Mouse (Mus musculus): ENCODE data around the gene Mcam. TPM values are rescaled to one million over a fixed set of nuclear protein-coding genes. Genes with fewer than 3 reads are reported as not detected.
"Not testable (repeated sequence)": the region's sequence is repeated elsewhere in the genome, so short reads cannot be mapped to it uniquely, and the experiment has no call there.

Mcam gene
- polyA plus RNA-seq, 1 experiment from 2014 or later = 12.9 TPM

DNA sequence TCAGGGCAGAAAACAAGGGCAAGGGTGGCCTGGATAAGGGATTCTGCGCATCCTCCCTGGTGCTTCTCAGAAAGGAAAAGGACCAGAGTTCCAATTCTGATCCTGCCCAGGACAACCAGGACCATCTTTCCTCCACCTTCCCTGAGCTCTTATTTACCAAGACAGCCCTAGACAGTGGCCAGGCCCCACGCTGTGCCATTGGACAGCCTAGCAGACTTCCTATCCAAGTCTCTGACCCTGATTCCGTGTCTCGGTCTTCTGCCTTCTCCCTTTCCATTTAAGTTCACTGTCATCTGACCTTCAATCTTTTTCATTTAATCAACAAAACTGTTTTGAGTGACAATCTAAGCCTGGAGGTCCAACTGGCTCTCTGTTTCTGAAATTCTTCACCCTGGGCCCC lies 27.7 kb upstream of the Mcam start:
- 76% methylated on average over 4 of the region's 4 CpGs for WGBS
- Histone ChIP-seq H3K4me1 (replicated peaks; ENCODE audit: control insufficient read depth, insufficient read depth, low read length) (peaks cover 25% of the 10 kb centered on the region), H3K9me3 (ENCODE audit: control insufficient read depth, low read length) (no peaks in the 10 kb centered on the region), H3K36me3 (ENCODE audit: control insufficient read depth, insufficient read depth, low read length) (no peaks in the 10 kb centered on the region; the same call in 1 of the 2 replicates), H3K4me3 (ENCODE audit: low read depth, low read length) (no peak overlapping the region), H3K27me3 (ENCODE audit: control insufficient read depth, insufficient read depth, low read length) (no peaks in the 10 kb centered on the region), H3K9ac (ENCODE audit: low read length) (no peak overlapping the region; the same call in 1 of the 2 replicates), H3K4me2 (ENCODE audit: low read depth, low read length, severe bottlenecking) (no peak overlapping the region), H3K27ac (ENCODE audit: low read depth, low read length) (no peak overlapping the region)
- no peak for ATAC-seq (replicated peaks; ENCODE audit: low FRiP score)
- no peak for DNase-seq (ENCODE audit: low spot score)

DNA sequence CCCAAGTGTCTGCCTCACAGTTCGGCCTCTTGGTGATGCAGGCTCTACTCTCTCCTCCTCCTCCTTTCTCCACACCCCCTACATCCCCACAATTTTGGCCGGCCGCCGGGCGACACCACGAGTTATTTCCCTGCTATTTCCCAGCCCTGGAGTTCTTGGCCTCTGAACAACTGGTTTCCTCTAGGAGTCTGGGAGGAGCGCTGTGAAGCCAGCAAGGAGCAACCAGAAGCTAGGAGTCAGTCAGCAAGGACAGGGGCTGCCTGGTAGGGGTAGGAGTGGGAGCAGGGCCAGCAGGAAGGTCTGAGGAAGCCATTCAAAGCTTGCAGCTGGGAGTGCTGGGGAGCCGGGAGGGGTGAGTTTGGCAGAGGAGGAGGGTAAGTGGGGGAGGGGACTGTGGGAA lies 27.2 kb upstream of the Mcam start, which contains the start of gene C1qtnf5:
Gene C1qtnf5 (plus strand): TSS at position 136 of the 400 bp plus-strand sequence.
- peaks cover 25% of the 10 kb centered on the region for H3K4me1 ChIP-seq (replicated peaks; ENCODE audit: control insufficient read depth, insufficient read depth, low read length)
- peak within 1 kb of the TSS; percentile 18; the same call in 1 of the 2 replicates for H3K4me2 ChIP-seq (ENCODE audit: low read depth, low read length, severe bottlenecking)
- DNase-seq (ENCODE audit: low spot score) = no peak
- H3K9me3 ChIP-seq (ENCODE audit: control insufficient read depth, low read length) = no peaks in the 10 kb centered on the region
- no peak within 1 kb of the TSS for H3K27ac ChIP-seq (ENCODE audit: low read depth, low read length)
- 31% methylated on average over 8 of the region's 8 CpGs for WGBS
- no peaks in the 10 kb centered on the region for H3K27me3 ChIP-seq (ENCODE audit: control insufficient read depth, insufficient read depth, low read length)
- H3K9ac ChIP-seq (ENCODE audit: low read length) = peak within 1 kb of the TSS; percentile 0
- H3K4me3 ChIP-seq (ENCODE audit: low read depth, low read length) = no peak within 1 kb of the TSS
- no peaks in the 10 kb centered on the region; the same call in 1 of the 2 replicates for H3K36me3 ChIP-seq (ENCODE audit: control insufficient read depth, insufficient read depth, low read length)
- ATAC-seq (replicated peaks; ENCODE audit: low FRiP score) = no peak

DNA sequence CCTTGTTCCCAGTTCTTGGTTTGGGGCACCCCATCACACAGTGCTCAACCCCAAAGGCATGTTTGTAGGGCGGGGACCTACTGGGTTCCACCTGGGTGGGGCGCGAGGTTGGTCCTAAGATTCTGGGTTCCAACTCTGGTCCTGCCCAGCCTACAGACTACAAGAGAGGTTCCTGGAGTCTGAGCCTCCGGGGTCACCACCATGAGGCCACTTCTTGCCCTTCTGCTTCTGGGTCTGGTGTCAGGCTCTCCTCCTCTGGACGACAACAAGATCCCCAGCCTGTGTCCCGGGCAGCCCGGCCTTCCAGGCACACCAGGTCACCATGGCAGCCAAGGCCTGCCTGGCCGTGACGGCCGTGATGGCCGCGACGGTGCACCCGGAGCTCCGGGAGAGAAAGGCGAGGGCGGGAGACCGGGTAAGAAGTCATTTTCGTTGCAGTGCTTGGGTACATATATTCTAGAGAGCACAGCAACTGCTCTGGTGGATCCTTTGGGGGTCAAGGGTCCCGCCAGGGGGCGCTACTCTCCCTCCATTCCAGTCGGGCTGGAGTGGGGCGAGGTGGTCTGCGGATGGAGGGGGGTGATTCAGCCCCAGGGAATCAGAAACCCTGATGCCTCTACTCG lies 26.6 kb upstream of the Mcam start:
- DNase-seq (ENCODE audit: low spot score) (peak; percentile 82), ATAC-seq (replicated peaks; ENCODE audit: low FRiP score) (no peak)

DNA sequence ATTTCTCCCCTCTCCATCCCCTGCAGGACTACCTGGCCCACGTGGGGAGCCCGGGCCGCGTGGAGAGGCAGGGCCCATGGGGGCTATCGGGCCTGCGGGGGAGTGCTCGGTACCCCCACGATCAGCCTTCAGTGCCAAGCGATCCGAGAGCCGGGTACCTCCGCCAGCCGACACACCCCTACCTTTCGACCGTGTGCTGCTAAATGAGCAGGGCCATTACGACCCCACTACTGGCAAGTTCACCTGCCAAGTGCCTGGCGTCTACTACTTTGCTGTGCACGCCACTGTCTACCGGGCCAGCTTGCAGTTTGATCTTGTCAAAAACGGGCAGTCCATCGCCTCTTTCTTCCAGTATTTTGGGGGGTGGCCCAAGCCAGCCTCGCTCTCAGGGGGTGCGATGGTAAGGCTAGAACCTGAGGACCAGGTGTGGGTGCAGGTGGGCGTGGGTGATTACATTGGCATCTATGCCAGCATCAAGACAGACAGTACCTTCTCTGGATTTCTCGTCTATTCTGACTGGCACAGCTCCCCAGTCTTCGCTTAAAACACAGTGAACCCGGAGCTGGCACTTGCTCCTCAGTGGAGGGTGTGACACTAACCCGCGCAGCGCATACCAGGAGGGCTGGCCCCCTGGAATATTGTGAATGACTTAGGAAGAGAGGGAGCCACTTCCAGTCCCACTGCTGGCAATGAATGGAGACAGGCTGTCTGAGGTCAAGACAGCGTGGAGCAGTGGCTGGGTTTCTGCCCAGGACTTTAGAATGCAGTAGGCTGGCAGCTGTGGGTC lies 25.8 kb upstream of the Mcam start:
- H3K9me3 ChIP-seq (ENCODE audit: control insufficient read depth, low read length) = no peaks in the 10 kb centered on the region
- ATAC-seq (replicated peaks; ENCODE audit: low FRiP score) (no peak), DNase-seq (ENCODE audit: low spot score) (no peak)
- no peak overlapping the region; the same call in 1 of the 2 replicates for H3K9ac ChIP-seq (ENCODE audit: low read length)
- H3K36me3 ChIP-seq (ENCODE audit: control insufficient read depth, insufficient read depth, low read length) = no peaks in the 10 kb centered on the region; the same call in 1 of the 2 replicates
- H3K4me1 ChIP-seq (replicated peaks; ENCODE audit: control insufficient read depth, insufficient read depth, low read length) = peaks cover 25% of the 10 kb centered on the region
- 84% methylated on average over 31 of the region's 31 CpGs for WGBS
- H3K4me3 ChIP-seq (ENCODE audit: low read depth, low read length) = no peak overlapping the region
- no peak overlapping the region for H3K4me2 ChIP-seq (ENCODE audit: low read depth, low read length, severe bottlenecking)
- H3K27me3 ChIP-seq (ENCODE audit: control insufficient read depth, insufficient read depth, low read length) = no peaks in the 10 kb centered on the region
- H3K27ac ChIP-seq (ENCODE audit: low read depth, low read length) = no peak overlapping the region

More for the DNA sequence above, 26.6 kb upstream of the Mcam start:
- H3K4me3 ChIP-seq (ENCODE audit: low read depth, low read length) = no peak overlapping the region
- WGBS = 31% methylated on average over 25 of the region's 25 CpGs
- H3K27me3 ChIP-seq (ENCODE audit: control insufficient read depth, insufficient read depth, low read length) = no peaks in the 10 kb centered on the region
- H3K4me1 ChIP-seq (replicated peaks; ENCODE audit: control insufficient read depth, insufficient read depth, low read length) = peaks cover 25% of the 10 kb centered on the region
- H3K36me3 ChIP-seq (ENCODE audit: control insufficient read depth, insufficient read depth, low read length) = no peaks in the 10 kb centered on the region; the same call in 1 of the 2 replicates
- peak overlapping the region; percentile 0; the same call in 1 of the 2 replicates for H3K9ac ChIP-seq (ENCODE audit: low read length)
- no peaks in the 10 kb centered on the region for H3K9me3 ChIP-seq (ENCODE audit: control insufficient read depth, low read length)
- peak overlapping the region; percentile 18; the same call in 1 of the 2 replicates for H3K4me2 ChIP-seq (ENCODE audit: low read depth, low read length, severe bottlenecking)
- H3K27ac ChIP-seq (ENCODE audit: low read depth, low read length) = no peak overlapping the region

DNA sequence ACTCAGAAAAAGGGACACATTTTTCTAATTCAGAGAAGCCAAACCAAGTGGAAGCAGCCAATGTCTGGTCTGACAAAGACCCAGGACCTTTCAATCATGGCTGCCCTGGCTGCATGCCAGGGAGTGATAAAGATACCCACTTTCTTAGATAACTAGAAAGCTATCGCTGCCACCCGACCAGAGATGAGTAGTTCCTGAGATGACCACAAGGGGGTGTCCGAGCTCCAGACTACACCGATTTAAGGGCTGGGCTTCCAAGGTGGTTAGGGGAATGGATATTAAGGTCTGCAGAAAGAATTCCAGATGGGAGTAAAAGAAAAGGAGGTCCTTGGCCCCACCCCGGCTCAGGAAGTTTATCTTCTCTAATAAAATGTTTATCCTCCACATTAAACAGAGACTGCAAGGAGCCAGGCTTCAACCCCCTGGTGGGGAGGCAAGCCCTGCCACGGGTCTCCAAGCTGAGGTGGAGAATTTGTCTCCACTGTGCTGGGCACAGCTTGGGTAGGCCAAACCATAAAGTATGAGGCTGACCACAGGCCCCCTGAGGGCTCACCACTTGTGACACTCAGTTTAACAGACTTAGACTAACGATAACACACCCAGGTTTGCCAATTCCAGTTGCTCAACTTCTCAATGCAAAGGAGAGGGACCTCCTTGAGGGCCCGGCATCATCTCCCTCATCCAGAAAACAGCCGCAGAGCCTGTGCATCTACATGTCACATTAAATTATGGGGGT lies 24.7 kb upstream of the Mcam start:
- no peak overlapping the region; the same call in 1 of the 2 replicates for H3K9ac ChIP-seq (ENCODE audit: low read length)
- DNase-seq (ENCODE audit: low spot score) (peak; percentile 87), ATAC-seq (replicated peaks; ENCODE audit: low FRiP score) (no peak)
- no peaks in the 10 kb centered on the region; the same call in 1 of the 2 replicates for H3K36me3 ChIP-seq (ENCODE audit: control insufficient read depth, insufficient read depth, low read length)
- H3K27me3 ChIP-seq (ENCODE audit: control insufficient read depth, insufficient read depth, low read length) = no peaks in the 10 kb centered on the region
- peaks cover 25% of the 10 kb centered on the region for H3K4me1 ChIP-seq (replicated peaks; ENCODE audit: control insufficient read depth, insufficient read depth, low read length)
- no peak overlapping the region for H3K27ac ChIP-seq (ENCODE audit: low read depth, low read length)
- no peaks in the 10 kb centered on the region for H3K9me3 ChIP-seq (ENCODE audit: control insufficient read depth, low read length)
- peak overlapping the region; percentile 32; the same call in 1 of the 2 replicates for H3K4me2 ChIP-seq (ENCODE audit: low read depth, low read length, severe bottlenecking)
- WGBS = 34% methylated on average over 9 of the region's 9 CpGs
- H3K4me3 ChIP-seq (ENCODE audit: low read depth, low read length) = no peak overlapping the region

DNA sequence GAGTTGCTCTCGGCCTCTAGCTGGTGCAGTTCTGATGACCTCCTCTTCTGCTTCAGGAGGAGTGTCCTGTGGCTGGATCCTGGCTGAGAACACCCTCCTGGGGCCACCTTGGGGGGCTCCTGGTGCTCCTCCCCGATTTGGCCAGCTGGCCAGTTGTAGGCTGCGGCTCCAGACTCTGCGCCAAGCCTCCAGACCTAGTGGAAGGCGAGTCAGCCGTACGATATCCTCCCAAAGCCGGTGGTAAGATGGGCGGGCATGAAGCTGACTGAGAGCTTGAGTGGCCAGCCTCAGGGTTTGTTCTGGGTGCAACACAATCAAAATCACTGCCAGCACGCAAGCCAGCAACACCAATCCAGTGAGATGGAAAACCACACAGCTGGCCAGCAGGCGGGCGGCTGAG lies 22.4 kb upstream of the Mcam start:
- not testable (repeated sequence) for H3K27ac ChIP-seq (ENCODE audit: low read depth, low read length); H3K4me3 ChIP-seq (ENCODE audit: low read depth, low read length); H3K27me3 ChIP-seq (ENCODE audit: control insufficient read depth, insufficient read depth, low read length); DNase-seq (ENCODE audit: low spot score); ATAC-seq (replicated peaks; ENCODE audit: low FRiP score); H3K9me3 ChIP-seq (ENCODE audit: control insufficient read depth, low read length); H3K9ac ChIP-seq (ENCODE audit: low read length); H3K36me3 ChIP-seq (ENCODE audit: control insufficient read depth, insufficient read depth, low read length)
- 77% methylated on average over 9 of the region's 12 CpGs for WGBS
- Histone ChIP-seq H3K4me1 (replicated peaks; ENCODE audit: control insufficient read depth, insufficient read depth, low read length) (peaks cover 25% of the 10 kb centered on the region), H3K4me2 (ENCODE audit: low read depth, low read length, severe bottlenecking) (peak overlapping the region; percentile 55; the same call in 1 of the 2 replicates)

DNA sequence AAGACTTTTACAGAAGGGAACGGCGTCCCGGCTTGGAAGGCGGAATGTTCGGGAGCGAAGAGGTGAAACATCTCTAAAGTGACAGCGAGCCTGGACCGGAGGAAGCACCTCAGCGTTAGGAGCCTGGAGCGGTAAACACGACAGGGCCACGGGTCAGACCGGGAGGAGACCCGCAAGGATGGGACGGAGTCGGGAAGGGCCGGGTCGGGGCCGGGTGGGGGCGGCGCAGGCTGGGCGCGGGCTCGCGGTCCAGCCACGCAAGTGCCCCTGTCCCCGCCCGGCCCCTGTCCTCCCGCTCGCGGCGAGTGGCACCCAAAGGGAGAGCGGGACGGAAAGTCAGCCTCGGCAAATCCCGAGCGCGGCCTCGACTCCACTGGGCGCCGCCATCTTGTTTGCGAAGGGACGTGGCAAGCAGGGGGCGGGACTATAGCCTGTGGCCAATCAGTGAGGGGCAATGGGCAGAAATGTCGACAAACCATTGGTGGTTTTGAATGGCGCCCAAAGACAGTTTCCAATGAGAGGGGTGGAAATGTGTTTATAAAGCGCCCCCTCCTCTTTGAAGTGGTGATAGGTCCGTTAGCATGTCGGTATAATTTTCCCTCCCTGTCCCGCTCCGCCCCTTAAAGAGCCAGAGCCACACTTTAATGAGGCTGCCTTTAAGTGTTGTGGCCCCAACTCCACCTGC lies 21.0 kb upstream of the Mcam start, which contains the start of the genes Gm49380 and Rnf26:
Gene Gm49380 (minus strand): TSS at position 396 of the 685 bp plus-strand sequence.
Gene Rnf26 (minus strand): TSS at position 413 of the 685 bp plus-strand sequence.
- H3K27ac ChIP-seq (ENCODE audit: low read depth, low read length) = no peak within 1 kb of the TSS
- H3K4me3 ChIP-seq (ENCODE audit: low read depth, low read length) = peak within 1 kb of the TSS; percentile 84
- no peaks in the 10 kb centered on the region for H3K27me3 ChIP-seq (ENCODE audit: control insufficient read depth, insufficient read depth, low read length)
- peak; percentile 95 for DNase-seq (ENCODE audit: low spot score)
- under 1% methylated on average over 51 of the region's 51 CpGs for whole genome bisulfite sequencing
- no peaks in the 10 kb centered on the region for H3K9me3 ChIP-seq (ENCODE audit: control insufficient read depth, low read length)
- H3K4me1 ChIP-seq (replicated peaks; ENCODE audit: control insufficient read depth, insufficient read depth, low read length) = peaks cover 13% of the 10 kb centered on the region
- ATAC-seq (replicated peaks; ENCODE audit: low FRiP score) = peak; percentile 95
- H3K4me2 ChIP-seq (ENCODE audit: low read depth, low read length, severe bottlenecking) = peak within 1 kb of the TSS; percentile 55
- H3K36me3 ChIP-seq (ENCODE audit: control insufficient read depth, insufficient read depth, low read length) = no peaks in the 10 kb centered on the region; the same call in 1 of the 2 replicates
- H3K9ac ChIP-seq (ENCODE audit: low read length) = peak within 1 kb of the TSS; percentile 85
